Mouse (Mus musculus) ES-E14 (cell line): ENCODE measurements around the gene Rnf31. TPM values are rescaled to one million over a fixed set of nuclear protein-coding genes. Genes with fewer than 3 reads are reported as not detected.

Source experiments
- DNase-seq: peaks from one replicate; pipeline ENCODE4 v3.0.0-alpha.2; 2013; ENCODE audit warnings: low read depth, low spot score
- H3K27ac ChIP-seq: 2 replicates; pipeline ENCODE4 v1.5.1; 2012; ENCODE audit warnings: low read depth, mild to moderate bottlenecking, low read length, moderate library complexity, mixed read lengths; ENCODE audit not compliant: poor library complexity, insufficient read depth, severe bottlenecking
- H3K36me3 ChIP-seq: 2 replicates; pipeline ENCODE4 v1.6.1; 2012; ENCODE audit warnings: mild to moderate bottlenecking, low read length, moderate library complexity, mixed read lengths; ENCODE audit not compliant: control insufficient read depth, poor library complexity, insufficient read depth, severe bottlenecking
- H3K4me1 ChIP-seq, 2 experiments: fragments of 150-350 bp in 1 of 2; sonication (generic) in 1 of 2; 2 replicates each; pipeline ENCODE4 v1.6.1; 2012; ENCODE audit warnings: low read length in 2 of 2, mild to moderate bottlenecking in 1 of 2, mixed read lengths in 1 of 2; ENCODE audit not compliant: control insufficient read depth in 2 of 2, insufficient read depth in 2 of 2, poor library complexity in 1 of 2
- H3K4me3 ChIP-seq, 2 experiments: fragments of 150-350 bp in 1 of 2; sonication (generic) in 1 of 2; 2 replicates each; pipeline ENCODE4 v1.5.1; 2012; ENCODE audit warnings: low read length in 2 of 2, low read depth in 1 of 2, mild to moderate bottlenecking in 1 of 2, mixed read lengths in 1 of 2; ENCODE audit not compliant: insufficient read depth in 1 of 2, poor library complexity in 1 of 2, severe bottlenecking in 1 of 2
- H3K9ac ChIP-seq: 2 replicates; pipeline ENCODE4 v1.6.1; 2012; ENCODE audit warnings: low read depth, mild to moderate bottlenecking, low read length, mixed read lengths; ENCODE audit not compliant: poor library complexity, insufficient read depth, severe bottlenecking
- H3K9me3 ChIP-seq: fragments of 150-350 bp; sonication (generic); 2 replicates; pipeline ENCODE4 v1.6.1; 2012; ENCODE audit warnings: low read depth, mild to moderate bottlenecking, low read length; ENCODE audit not compliant: control insufficient read depth, insufficient read depth
- CHD2 ChIP-seq: IDR thresholded peaks from 2 replicates; pipeline ENCODE4 v1.6.1; 2014; ENCODE audit warnings: mild to moderate bottlenecking, low read depth, low read length, inconsistent platforms
- HCFC1 ChIP-seq: IDR thresholded peaks from 2 replicates; pipeline ENCODE4 v1.6.1; 2012; ENCODE audit warnings: low read length, inconsistent platforms, borderline replicate concordance; ENCODE audit not compliant: insufficient read depth
- MAFK ChIP-seq: IDR thresholded peaks from 2 replicates; pipeline ENCODE4 v1.6.1; 2014; ENCODE audit warnings: mild to moderate bottlenecking, low read depth, low read length, inconsistent platforms; ENCODE audit not compliant: insufficient read depth
- ZC3H11A ChIP-seq: IDR thresholded peaks from 2 replicates; pipeline ENCODE4 v1.6.1; 2012; ENCODE audit warnings: low read depth, mild to moderate bottlenecking, inconsistent platforms, low read length, borderline replicate concordance
- ZNF384 ChIP-seq: IDR thresholded peaks from 2 replicates; pipeline ENCODE4 v1.6.1; 2012; ENCODE audit warnings: low read depth, low read length, inconsistent platforms
- in situ Hi-C, 2 experiments: fragments of 600-800 bp; cut with MboI; formaldehyde crosslinking; loops; one replicate each; pipeline ENCODE4 v1.15.1; 2025; ENCODE audit warnings: low sequenced_read_pairs in 2 of 2, inconsistent platforms in 1 of 2; ENCODE audit not compliant: unreplicated experiment in 2 of 2
- total RNA-seq: library from RNA; depleted of rRNA; stranded (reverse); fragments of 300-350 nt; gene quantifications from 2 replicates; pipeline ENCODE4 v1.2.3, GENCODE M21; 2012

Rnf31 gene
- total RNA-seq, 1 experiment = 13.1 TPM

DNA sequence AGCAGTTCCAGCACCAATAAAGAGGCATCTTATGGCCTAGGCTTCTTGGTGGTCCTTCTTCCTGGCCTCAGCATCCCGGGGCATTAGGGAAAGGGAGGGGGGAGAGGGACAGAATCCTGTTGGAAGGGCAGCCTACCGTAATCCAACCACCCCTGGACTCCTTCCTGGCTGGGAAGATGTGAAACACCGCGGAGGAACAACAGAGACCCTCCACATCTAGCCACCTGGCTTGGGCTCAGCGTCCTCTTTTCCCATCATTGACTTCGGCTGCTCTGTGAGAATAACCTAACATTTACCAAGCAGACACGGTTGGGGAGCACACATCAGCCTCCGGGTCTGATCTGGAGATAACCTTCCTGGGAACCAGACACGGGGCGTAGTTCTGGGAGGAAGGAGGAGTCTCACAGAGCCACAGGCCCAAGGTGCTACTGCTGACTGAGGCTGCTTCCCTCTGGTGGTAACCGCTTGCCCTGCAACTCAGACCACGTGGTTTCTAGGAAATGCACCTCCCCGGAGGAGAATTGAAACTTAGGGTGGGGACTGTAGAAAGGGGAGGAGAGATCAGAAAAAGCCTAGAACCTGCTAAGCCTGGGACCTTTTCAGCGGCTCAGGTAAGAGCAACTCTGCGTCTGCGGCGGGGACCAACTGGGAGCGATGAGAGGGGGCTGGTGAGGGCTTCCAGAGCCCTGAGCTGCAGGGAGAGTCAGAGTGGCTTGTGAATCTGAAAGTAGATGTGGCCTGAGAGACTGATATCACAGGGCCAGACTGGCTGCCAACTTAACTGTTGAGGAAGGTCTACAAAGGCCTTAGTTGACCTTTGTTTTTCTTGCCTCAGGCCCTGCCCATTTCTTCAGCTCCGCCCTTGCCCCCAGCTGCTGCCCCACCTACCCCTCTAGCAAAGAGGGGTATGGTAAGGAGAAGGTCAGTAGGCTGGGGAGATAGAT is 12.4 kb downstream of the Rnf31 start:
- Histone ChIP-seq H3K4me1 (peaks cover 0 to 15% of the 10 kb centered on the region in 2 experiments; a peak in 2 of 4 replicates), H3K9ac (peak overlapping the region; percentile 69; the same call in 1 of the 2 replicates), H3K4me3 (peak overlapping the region; percentile 56 to 59), H3K27ac (peak overlapping the region; percentile 96), H3K36me3 (peaks cover 50% of the 10 kb centered on the region), H3K9me3 (no peaks in the 10 kb centered on the region)
- DNase-seq = peak; percentile 96
- in situ Hi-C loops = no loop called here
- TF ChIP-seq CHD2 (no peak), ZC3H11A (no peak), MAFK (no peak), HCFC1 (peak; percentile 57; the same call in 1 of the 2 replicates)

DNA sequence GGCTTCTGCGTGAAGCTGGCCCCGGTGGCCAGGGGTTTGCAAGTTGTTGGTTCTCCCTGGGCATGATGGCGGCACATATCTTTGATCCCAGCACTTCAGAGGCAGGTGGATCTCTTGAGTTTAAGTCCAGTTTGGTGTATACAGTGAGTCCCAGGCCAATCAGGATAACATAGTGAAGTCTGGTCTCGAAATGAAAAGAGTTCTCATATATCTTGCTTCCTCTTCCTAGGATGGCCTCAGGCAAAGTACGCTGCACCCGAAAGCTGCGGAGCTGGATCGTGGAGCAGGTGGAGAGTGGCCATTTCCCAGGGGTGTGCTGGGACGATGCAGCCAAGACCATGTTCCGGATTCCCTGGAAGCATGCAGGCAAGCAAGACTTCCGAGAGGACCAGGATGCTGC is 13.3 kb downstream of the Rnf31 start:
- H3K9me3 ChIP-seq = no peaks in the 10 kb centered on the region
- in situ Hi-C loops = no loop called here
- no peak for DNase-seq
- peak overlapping the region; percentile 96; the same call in 1 of the 2 replicates for H3K27ac ChIP-seq
- peak overlapping the region; percentile 56 to 59; a peak in 3 of 4 replicates for H3K4me3 ChIP-seq
- H3K9ac ChIP-seq = peak overlapping the region; percentile 54; the same call in 1 of the 2 replicates
- H3K36me3 ChIP-seq = peaks cover 45% of the 10 kb centered on the region
- TF ChIP-seq HCFC1 = no peak
- no peak for TF ChIP-seq ZNF384
- peaks cover 0 to 15% of the 10 kb centered on the region in 2 experiments; a peak in 2 of 4 replicates for H3K4me1 ChIP-seq

DNA sequence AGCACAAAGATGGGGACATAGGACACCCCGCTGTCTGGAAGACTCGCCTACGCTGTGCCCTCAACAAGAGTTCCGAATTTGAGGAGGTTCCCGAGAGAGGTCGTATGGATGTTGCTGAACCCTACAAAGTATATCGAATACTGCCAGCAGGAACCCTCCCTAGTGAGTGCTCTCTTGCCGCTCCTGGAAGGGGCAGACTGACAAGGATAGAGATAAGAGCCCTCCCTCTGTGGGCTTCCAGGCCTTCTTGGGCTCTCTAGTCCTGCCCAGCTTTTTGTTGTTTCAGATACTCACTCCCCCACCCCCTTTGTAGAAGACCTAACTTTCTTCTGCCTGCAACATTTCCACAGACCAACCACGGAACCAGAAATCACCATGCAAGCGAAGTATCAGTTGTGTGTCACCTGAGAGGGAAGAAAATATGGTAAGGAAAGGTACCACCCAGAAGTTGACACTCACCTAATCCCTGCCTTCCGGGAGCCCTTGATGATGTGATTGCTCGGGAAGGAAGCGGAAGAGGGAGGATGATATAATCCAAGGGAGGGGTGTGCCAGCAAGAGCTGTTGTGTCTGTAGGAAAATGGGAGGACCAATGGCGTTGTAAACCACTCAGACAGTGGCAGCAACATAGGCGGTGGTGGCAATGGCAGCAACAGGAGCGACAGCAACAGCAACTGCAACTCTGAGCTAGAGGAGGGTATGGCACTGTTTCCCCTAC is 14.4 kb downstream of the Rnf31 start:
- Histone ChIP-seq H3K4me3 (no peak overlapping the region), H3K27ac (no peak overlapping the region), H3K4me1 (peaks cover 0 to 15% of the 10 kb centered on the region in 2 experiments; a peak in 2 of 4 replicates), H3K9ac (peak overlapping the region; percentile 16; the same call in 1 of the 2 replicates), H3K36me3 (peaks cover 47% of the 10 kb centered on the region), H3K9me3 (no peaks in the 10 kb centered on the region)
- DNase-seq = no peak
- in situ Hi-C loops = no loop called here
- no peak for TF ChIP-seq ZC3H11A
- no peak for TF ChIP-seq MAFK
- no peak for TF ChIP-seq ZNF384
- no peak for TF ChIP-seq CHD2
- TF ChIP-seq HCFC1 = no peak

DNA sequence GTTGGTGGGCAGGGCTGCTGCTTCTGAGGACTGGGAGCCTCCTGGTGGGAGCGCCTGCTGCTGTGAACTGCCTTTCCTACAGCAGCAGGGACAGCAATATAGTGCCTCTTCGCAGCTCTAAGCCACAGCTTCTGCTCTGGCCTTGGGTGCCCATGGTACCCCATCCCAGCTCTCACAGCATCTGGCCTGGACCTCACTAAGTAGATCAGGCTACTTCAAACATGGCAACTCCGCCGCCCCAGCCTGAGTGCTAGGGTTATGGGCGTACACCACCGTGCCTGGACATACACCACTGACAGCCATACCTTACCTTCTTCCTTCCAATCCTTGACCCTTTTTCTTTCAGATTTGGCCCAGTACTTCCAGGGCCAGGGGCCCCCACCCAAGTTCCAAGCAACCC is 16.8 kb downstream of the Rnf31 start:
- TF ChIP-seq ZNF384 (no peak), ZC3H11A (no peak), CHD2 (no peak), MAFK (no peak), HCFC1 (no peak)
- in situ Hi-C loops = no loop called here
- peaks cover 29% of the 10 kb centered on the region for H3K36me3 ChIP-seq

More for the DNA sequence above, 16.8 kb downstream of the Rnf31 start:
- H3K4me3 ChIP-seq = no peak overlapping the region
- DNase-seq = no peak
- no peak overlapping the region for H3K9ac ChIP-seq
- H3K27ac ChIP-seq = no peak overlapping the region
- H3K9me3 ChIP-seq = no peaks in the 10 kb centered on the region
- H3K4me1 ChIP-seq = peaks cover 0 to 9% of the 10 kb centered on the region in 2 experiments; a peak in 2 of 4 replicates
